Mouse (Mus musculus) right cerebral cortex, postnatal 14 days (tissue): Measurements from ENCODE around the gene Grm5.
A peak's percentile ranks its signal among the peaks of the same experiment; 100 is the strongest.

ENCODE experiments used
- DNase-seq: peaks from one replicate; pipeline ENCODE4 v3.0.0; 2022

Grm5 gene

DNA sequence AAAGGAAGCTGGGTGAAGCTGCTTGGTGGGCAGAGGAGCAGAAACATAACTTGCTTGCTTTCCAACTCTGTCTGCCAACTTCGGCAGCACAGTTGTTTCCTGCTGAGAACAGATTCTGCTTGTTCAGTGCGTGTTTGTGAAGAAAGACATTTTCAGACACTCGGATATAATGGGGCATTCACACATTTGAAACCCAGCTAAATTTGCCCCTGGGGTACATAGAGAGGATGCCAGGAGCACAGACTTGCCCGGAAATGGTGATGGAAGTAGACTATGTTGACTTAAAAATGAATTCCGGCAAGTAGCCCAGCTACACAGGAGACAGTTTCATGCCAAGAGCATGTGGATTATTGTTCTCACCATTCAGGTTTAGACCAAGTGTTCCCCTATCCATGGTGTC is 342.0 kb downstream of the Grm5 start:
- no peak for DNase-seq

GRCm38 (mm10) chr7:87937415-87937814 is 353.4 kb downstream of the Grm5 start:
- no peak for DNase-seq

DNA sequence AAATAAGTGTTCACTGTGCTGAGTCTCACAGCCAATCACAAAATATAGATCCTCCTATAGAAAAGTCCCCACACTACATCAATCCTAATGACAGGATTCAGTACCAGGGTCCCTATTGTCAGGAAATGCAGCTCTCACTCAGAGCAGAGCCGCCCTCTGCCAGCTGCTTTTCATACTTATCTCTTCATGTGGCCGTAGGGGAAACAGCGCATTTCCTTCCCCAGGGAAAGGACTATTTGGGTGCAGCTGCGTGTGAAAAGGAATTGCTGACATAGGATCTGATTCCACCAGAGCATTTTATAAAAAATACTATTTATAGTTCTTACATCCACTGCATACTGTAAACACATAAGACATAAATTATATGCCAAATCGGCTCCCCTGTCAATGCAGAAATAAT is 354.3 kb downstream of the Grm5 start:
- DNase-seq: no peak

- peak; percentile 64 for DNase-seq
Observed at GRCm38 (mm10) chr7:87950205-87950604, 366.2 kb downstream of the Grm5 start.

GRCm38 (mm10) chr7:87973216-87973615 is 389.2 kb downstream of the Grm5 start:
- no peak for DNase-seq

- DNase-seq: no peak
Observed at GRCm38 (mm10) chr7:87975041-87975440, 391.1 kb downstream of the Grm5 start.

- DNase-seq: no peak
Observed at GRCm38 (mm10) chr7:87983494-87983893, 399.5 kb downstream of the Grm5 start.

DNA sequence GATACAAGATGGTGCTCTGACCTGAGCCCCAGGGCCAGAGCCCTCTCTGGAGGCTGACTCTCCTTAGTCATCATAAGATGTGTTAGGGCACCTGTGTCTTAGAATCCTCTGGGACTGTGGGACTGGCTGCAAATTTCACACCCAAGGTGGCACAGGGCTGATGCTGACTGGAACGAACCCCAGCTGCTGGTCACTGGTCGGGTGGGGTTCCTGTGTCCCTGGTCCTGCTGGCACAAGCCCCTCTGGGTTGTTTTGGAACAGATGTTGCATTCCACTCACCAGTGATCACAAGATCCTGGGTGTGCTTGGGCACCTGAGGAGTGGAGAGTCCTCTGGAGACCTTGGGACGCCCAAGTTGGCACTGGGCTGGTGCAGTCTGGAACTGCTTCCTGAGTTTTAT is 430.5 kb downstream of the Grm5 start:
- DNase-seq: no peak

GRCm38 (mm10) chr7:88027411-88028132 is 443.6 kb downstream of the Grm5 start:
- DNase-seq: peak; percentile 5

GRCm38 (mm10) chr7:88047366-88047765 is 463.4 kb downstream of the Grm5 start:
- no peak for DNase-seq

DNA sequence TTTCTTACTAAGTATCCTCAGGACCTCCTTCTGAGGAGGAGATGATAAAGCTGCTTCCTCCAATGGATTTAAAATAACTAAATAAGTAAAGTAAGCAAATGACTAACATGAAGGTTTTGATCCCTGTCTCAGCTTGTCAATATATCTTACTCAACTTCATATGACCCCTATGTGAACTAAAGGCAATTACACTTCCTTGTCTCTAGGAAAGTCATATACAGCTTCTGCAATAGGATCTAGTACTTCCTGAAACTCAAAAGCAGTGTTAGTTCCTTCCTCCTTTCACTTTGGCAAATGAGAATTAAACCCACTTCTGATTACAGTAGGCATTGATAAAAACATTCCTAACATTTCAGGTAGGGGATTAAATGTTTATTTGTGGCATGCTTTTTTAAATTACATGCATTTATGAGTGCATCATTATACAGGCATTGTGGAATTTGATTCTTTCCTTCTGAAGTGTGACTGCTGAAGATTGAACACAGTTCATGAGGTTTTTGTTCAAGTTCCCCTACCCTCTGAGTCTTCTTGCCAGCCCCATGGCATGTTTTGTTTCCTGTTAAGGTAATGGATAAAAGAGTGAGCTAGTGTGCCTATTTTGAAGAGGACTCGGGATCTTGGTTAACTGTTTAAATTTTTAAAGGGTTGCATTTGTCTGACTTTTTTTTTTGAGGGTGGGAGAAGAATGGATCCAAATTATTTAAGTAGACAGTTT is 470.4 kb downstream of the Grm5 start:
- DNase-seq: no peak

DNA sequence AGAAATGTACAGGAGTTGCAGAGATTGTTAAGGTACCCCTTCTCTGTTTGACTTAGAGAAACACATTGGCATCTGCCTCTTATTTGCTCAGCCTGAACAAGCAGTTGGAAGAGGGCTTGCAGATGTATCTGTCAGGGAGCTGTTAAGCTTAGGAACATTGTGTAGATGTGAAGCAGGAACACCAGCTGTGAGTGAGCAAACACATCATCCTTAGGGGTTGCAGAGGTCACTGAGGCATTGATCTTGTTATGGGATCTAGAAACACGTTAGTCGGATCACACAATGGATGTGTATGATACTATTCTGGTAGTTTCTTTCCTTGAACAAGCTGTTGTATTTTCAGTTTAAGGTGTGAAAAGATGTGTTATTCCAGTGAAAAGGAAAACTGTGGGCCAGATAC is 472.5 kb downstream of the Grm5 start:
- no peak for DNase-seq

DNA sequence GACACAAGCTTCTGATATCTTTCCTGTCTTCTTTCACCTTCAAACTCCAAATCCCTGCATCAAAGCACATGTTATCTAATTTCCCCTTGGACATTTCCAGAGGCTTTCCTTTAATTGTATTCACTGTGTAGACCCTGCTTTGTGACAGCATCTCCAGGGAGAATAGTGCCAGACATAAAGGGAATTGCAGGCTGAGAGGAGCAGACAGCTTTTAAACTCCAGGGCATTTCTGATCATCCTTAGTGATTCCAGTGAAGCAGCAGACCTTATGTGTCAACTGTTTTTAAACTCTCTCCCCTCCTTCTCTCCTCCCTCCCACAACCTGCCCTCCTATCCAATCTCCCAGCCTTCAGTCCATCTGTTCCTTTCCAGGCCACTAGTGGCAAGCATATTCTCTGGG is 507.1 kb downstream of the Grm5 start:
- DNase-seq: no peak

- DNase-seq: no peak
Observed at GRCm38 (mm10) chr7:88096536-88097107, 512.7 kb downstream of the Grm5 start.

DNA sequence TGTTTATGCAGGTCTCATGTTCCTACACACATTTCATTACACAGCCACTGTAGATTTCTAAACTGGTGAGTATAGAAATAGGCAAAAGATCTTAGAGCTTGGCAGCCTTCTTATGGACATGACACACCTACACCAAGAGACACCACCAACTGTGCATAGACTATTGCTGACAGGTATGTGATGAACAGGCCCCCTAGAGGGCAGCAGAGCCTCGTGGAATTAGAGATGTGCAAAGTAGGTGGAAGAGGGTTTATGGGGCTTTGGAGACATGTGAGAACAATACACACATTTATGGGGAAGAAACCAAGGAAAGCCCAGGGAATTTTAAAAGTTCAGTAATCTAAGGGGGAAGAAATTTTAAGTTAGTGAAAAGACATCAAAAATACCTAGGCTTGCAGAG is 513.7 kb downstream of the Grm5 start:
- DNase-seq: peak; percentile 31

DNA sequence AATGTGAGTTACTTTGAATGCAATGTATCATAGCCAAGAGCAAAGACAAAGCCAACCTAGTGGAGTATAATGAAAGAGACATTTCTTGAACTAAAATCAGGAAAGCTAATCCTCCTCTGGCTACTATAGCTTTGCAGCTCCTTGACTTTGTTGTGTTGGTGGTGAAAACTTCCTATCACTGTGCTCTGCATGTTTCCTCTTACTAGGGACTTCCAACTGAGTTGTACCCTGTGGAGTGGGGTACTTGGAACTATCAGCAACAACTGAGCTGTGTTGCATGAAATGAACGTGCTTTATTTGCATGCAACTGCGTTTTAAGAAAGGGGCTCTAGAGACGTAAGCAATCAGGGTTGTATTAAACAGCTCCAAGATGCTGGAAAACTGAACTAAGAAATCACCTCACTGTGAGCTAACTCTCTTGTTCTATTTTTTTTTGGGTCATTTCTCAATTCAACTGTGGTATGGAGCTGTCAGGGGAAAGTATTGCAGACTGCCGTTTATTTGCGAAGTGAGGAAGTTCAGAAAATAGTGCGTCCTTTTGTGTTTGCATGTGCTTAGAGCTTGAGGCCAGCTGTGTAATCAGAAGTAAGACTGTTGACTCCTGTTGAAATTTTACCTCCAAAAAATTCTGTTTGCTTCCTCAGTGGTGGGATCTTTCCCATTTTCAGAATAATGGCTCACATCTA is 532.9 kb downstream of the Grm5 start:
- no peak for DNase-seq

DNA sequence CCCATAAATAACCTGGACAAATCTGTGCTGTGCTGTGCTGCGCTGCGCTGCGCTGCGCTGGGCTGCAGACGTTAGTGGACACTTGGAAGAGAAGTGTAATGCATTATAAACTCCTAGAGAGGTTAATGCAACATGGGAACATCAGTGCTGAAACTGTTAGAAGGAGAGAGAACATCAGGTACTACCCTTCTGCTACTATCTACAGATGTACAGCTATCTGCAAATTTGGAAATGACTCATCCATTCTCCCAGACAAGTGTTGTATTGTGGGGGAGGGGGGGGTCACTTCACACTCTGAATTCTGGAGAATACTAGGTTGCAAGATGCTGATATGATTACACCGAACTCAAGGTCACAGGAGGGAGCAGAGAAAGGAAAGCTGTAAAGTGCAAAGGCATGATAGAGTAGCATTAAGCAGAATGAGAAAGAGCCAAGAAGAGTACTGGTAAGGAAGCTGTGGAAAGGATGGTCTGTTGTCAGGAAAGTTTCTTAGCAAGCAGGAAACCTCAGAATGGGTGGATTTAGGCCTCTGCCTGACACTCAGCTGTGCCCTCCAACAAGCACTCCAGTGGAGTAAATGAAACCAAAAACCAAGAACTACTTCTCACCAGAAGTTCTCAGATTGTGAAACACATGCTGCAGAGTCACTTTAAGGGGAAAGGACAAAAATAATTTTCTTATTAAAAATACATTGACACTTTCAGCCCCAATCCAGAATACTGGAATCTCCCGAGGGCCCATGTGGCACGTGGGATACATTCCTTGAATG is 544.3 kb downstream of the Grm5 start:
- no peak for DNase-seq

- peak; percentile 32 for DNase-seq
Observed at GRCm38 (mm10) chr7:88129536-88130487, 545.8 kb downstream of the Grm5 start.

GRCm38 (mm10) chr7:88130488-88130849 is 546.5 kb downstream of the Grm5 start:
- DNase-seq: no peak

DNA sequence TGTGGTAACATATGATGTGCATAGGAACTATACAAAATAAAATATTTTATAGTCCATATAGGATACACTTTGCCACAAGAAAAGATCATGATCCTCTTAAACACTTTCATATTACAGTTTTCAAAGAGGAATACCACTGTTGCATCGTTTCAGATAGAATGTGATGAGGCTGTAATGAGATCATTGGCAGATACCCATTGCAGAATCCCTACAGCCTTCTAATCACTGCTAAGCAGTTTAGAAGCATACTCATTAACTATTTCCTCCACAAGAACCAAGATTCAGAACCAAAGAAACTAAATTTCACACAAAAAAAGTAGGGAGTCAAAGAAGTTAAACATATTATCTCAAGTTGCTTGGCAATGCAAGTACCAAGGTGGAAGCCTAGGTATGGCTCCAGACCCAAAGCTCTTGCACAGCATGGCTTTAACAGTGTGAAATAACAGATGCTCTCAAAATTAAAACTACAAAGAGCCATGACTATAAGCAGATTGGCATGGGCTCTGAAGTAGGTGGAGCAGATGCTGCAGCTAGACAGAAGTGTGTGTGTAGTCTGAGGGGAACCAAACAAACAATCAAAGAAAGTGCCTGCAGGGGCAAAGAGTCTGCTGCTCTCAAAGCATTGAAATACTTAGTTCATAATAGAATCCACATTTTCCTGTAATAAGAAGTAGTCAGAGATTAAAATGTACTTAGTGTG is 575.7 kb downstream of the Grm5 start:
- no peak for DNase-seq

DNA sequence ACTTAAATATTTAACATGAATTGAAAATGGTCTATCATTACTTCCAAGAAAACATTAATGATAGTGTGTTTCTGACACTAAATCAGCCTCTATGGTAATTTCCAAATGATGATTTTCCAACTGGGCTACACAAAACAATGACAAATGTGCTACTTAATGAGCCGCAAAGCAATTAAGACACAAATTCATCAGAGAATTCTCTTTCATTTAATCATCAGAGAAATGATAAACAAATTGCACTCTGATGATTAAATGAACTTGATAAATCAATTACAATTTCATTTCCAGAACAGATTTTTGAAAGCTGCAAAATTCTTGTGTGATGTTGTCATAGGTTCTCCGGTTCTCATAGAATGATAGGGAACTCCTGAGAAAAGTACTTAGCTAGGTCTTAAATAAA is 577.6 kb downstream of the Grm5 start:
- DNase-seq: no peak
